Mouse (Mus musculus) myocyte (in vitro differentiated cells): Measurements from ENCODE around the gene Dhx37.
"Not testable (repeated sequence)": the region's sequence is repeated elsewhere in the genome, so short reads cannot be mapped to it uniquely, and the experiment has no call there.

Source experiments
- CEBPB ChIP-seq: IDR thresholded peaks from 2 replicates; pipeline ENCODE4 v1.6.1; 2011; ENCODE audit warnings: mild to moderate bottlenecking, moderate library complexity; ENCODE audit not compliant: poor library complexity, insufficient read depth, severe bottlenecking
- E2F4 ChIP-seq: IDR thresholded peaks from one replicate; pipeline ENCODE4 v1.6.1; 2011; ENCODE audit warnings: mild to moderate bottlenecking, control low read depth, moderate library complexity; ENCODE audit not compliant: insufficient read depth
- MAX ChIP-seq: IDR thresholded peaks from one replicate; pipeline ENCODE4 v1.6.1; 2011; ENCODE audit warnings: low read depth, mild to moderate bottlenecking, control low read depth
- POLR2A ChIP-seq: IDR thresholded peaks from one replicate; pipeline ENCODE4 v1.6.1; 2011; ENCODE audit warnings: low read depth, mild to moderate bottlenecking, control low read depth, moderate library complexity; ENCODE audit not compliant: insufficient read length
- POLR2AphosphoS2 ChIP-seq: IDR thresholded peaks from one replicate; pipeline ENCODE4 v1.6.1; 2011; ENCODE audit warnings: low read depth, control low read depth; ENCODE audit not compliant: insufficient read length
- TCF12 ChIP-seq: IDR thresholded peaks from one replicate; pipeline ENCODE4 v1.6.1; 2011; ENCODE audit warnings: mild to moderate bottlenecking, control low read depth; ENCODE audit not compliant: poor library complexity, insufficient read depth, severe bottlenecking
- USF1 ChIP-seq: IDR thresholded peaks from one replicate; pipeline ENCODE4 v1.6.1; 2011; ENCODE audit warnings: low read depth, mild to moderate bottlenecking, control low read depth, moderate library complexity

DNA sequence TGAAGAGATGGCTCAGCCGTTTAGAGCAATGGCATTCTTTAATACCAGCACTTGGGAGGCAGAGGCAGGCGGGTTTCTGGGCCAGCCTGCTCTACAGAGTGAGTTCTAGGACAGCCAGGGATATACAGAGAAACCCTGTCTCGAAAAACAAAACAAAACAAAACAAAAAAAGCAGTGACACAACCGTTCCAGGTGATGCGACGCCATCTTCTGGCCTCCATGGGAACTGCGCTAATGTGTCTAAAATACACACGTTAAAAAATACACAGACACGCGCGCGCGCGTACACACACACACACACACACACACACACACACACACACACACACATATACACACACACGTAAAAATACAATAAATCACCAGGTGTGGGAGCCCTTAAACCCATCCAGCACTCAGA is 426 bp upstream of the Dhx37 start:
- TF ChIP-seq E2F4, USF1, POLR2A, TCF12, MAX, POLR2AphosphoS2, CEBPB: not testable (repeated sequence)
